Mouse (Mus musculus) limb, embryonic 10.5 days (tissue): ENCODE measurements around the gene Abat. TPM values are rescaled to one million over a fixed set of nuclear protein-coding genes. Genes with fewer than 3 reads are reported as not detected.
A peak's percentile ranks its signal among the peaks of the same experiment; 100 is the strongest.

ENCODE experiments used
- DNase-seq: peaks from one replicate; pipeline ENCODE4 v3.0.0-alpha.2; 2017; ENCODE audit warnings: low spot score
- H3K27ac ChIP-seq: fragments of 300-500 bp; sonication (generic); 2 replicates; pipeline ENCODE4 v1.5.1; 2016; ENCODE audit warnings: mild to moderate bottlenecking
- H3K27me3 ChIP-seq: fragments of 300-500 bp; sonication (generic); 2 replicates; pipeline ENCODE4 v1.6.1; 2016; ENCODE audit warnings: low read depth, mild to moderate bottlenecking; ENCODE audit not compliant: poor library complexity, severe bottlenecking
- H3K36me3 ChIP-seq: fragments of 300-500 bp; sonication (generic); 2 replicates; pipeline ENCODE4 v1.6.1; 2016; ENCODE audit warnings: mild to moderate bottlenecking, moderate library complexity
- H3K4me1 ChIP-seq: fragments of 300-500 bp; sonication (generic); 2 replicates; pipeline ENCODE4 v1.6.1; 2016
- H3K4me3 ChIP-seq: fragments of 300-500 bp; sonication (generic); 2 replicates; pipeline ENCODE4 v1.5.1; 2016; ENCODE audit warnings: mild to moderate bottlenecking, moderate library complexity
- H3K9me3 ChIP-seq: fragments of 300-500 bp; sonication (generic); replicated peaks from 2 replicates; pipeline ENCODE4 v1.6.1; 2016; ENCODE audit warnings: mild to moderate bottlenecking
- WGBS: fragments of 180-500 bp; shearing (Covaris S2); methylation state at CpG from one replicate; pipeline ENCODE4 v1.1.7; 2016; 5-methylcytosine and 5-hydroxymethylcytosine counted together
- polyA plus RNA-seq: library from polyadenylated mRNA; unstranded; fragments of >200 nt; fragmentation: Nextera tagmentation; extraction: Ambion mirVana; gene quantifications from 2 replicates; pipeline ENCODE4 v1.2.1, GENCODE M21; 2016

Gene Abat
- polyA plus RNA-seq, result 14.9 and 22.7 TPM in 2 replicates

DNA sequence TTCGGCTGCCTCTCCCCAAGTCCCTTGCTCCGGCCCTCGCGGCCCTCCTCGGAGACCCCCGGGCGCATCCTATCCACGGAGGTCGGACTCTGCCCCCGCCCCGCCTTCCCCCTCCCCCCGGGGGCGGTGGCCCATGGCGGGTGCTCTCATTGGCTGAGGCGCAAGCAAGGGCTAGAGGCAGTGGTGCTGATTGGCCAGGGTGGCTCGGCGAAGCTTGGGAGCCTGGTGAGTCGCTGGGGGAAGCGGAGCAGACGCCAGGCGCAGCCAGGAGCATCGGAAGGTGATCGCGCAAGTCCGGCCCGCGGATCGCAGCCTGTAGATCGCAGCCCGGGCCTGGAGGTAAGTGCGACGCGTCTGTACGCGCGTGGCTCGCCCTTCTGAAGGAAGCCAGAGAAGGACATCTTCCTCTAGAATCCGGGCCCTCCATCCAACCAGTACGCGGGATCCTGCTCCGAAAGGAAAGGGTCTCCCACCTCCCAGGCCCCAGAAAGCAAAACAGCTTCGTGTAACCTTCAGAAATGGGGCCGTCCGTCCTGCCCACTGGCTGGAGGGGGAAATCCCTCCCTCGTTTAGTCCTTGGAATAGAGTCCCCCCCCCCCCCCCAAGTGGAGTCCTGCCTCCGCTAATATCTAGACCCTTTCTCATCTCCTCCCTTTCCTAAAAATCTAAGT, at the start of gene Abat:
Gene Abat, plus strand, starts transcription at position 194 of the 671 bp plus-strand sequence.
- peak; percentile 95 for DNase-seq
- Histone ChIP-seq H3K27me3 (peaks cover 24% of the 10 kb centered on the region), H3K9me3 (no peaks in the 10 kb centered on the region), H3K4me3 (peak within 1 kb of the TSS; percentile 66), H3K36me3 (no peaks in the 10 kb centered on the region), H3K4me1 (peaks cover 16% of the 10 kb centered on the region), H3K27ac (peak within 1 kb of the TSS; percentile 78)
- WGBS, result under 1% methylated on average over 46 of the region's 46 CpGs

DNA sequence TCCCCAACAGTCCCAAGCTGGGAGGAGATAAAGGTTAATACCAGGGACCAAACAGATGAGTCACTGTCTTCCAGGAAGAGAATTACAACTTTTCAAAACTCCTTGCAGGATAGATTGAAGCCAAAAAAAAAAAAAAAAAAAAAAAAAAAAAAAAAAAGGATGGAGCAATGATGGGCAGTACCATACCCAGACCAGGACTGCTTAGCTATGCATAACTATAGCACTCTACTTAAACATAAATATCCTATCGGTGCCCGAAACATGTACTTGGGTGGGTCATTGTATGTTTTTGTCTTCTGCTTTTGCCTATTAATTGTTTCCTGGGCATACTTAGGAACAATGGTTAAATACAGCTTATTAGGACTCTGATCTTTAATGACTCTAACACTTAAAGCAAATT, 43.1 kb upstream of the Abat start:
- peaks cover 5% of the 10 kb centered on the region; the same call in 1 of the 2 replicates for H3K27me3 ChIP-seq
- peaks cover 3% of the 10 kb centered on the region for H3K36me3 ChIP-seq
- peaks cover 11% of the 10 kb centered on the region; the same call in 1 of the 2 replicates for H3K4me1 ChIP-seq
- no peak overlapping the region for H3K27ac ChIP-seq
- H3K4me3 ChIP-seq, result peak overlapping the region; percentile 82
- WGBS, result 81% methylated on average over 2 of the region's 2 CpGs
- DNase-seq, result no peak
- H3K9me3 ChIP-seq, result no peaks in the 10 kb centered on the region

DNA sequence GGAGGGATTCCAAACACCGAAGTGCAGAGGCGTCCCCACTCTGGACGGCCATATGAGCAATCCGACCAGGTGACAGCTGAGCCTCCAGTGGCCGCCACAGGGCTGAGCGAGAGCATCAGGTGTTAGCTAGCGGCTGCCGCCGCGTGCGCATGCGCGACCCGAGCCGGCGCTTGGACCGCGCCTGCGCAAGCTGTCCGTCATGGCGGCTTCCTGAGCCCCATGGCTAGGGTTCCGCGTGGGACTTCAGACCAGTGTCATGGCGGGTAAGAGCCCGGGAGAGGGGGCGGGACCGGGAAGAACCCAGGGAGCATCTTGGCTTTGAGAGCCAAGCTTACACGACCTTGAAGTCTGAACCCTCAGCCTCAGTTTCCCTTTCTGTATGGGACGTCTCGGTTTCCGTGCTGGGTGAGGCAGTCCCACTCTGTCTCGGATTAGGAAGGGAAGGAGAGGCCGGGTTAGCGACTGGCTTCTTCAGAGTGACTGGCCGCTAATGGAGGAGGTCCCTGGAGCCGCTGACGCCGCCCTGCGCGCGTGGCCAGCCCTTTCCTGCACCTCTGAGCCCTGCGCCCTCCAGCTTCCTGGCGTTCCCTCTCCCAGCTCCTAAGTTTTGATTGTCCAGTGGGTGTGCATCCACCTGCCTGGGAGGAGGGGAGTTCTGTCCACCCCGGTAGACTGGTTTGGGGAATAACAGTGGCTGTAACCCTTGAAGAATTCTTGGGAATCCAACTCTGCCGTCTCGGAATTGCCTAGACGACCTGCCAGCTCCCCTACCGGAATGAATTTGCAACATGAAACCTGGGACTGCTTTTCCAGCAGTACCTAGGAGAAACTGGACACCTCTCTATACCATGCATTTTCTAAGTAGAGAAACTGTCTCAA, 42.4 kb upstream of the Abat start, which contains the start of gene Mettl22:
Gene Mettl22, plus strand, starts transcription at position 186 of the 879 bp plus-strand sequence.
- H3K9me3 ChIP-seq, result no peaks in the 10 kb centered on the region
- H3K4me3 ChIP-seq, result peak within 1 kb of the TSS; percentile 82
- peaks cover 3% of the 10 kb centered on the region for H3K36me3 ChIP-seq
- peak; percentile 93 for DNase-seq
- WGBS, result under 1% methylated on average over 48 of the region's 48 CpGs
- H3K27ac ChIP-seq, result peak within 1 kb of the TSS; percentile 95
- H3K4me1 ChIP-seq, result peaks cover 11% of the 10 kb centered on the region; the same call in 1 of the 2 replicates
- H3K27me3 ChIP-seq, result peaks cover 5% of the 10 kb centered on the region; the same call in 1 of the 2 replicates

DNA sequence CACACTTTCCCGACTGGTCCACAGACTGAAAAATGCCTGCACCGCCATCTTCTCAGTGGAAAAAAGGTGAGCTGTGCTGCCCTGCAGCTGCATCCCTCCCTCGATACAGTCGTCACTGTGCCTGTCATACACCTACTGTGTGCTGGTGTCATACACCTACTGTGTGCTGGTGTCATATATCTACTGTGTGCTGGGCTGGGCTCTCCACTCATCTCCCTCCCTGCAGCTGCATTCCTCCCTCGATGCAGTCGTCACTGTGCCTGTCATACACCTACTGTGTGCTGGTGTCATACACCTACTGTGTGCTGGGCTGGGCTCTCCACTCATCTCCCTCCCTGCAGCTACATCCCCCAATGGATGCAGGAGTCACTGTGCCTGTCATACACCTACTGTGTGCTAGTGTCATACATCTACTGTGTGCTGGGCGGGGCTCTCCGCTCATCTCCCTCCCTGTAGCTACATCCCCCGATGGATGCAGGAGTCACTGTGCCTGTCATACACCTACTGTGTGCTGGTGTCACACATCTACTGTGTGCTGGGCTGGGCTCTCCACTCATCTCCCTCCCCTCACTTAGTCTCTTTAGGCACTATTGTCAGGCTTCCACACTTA, 25.7 kb upstream of the Abat start:
- Histone ChIP-seq H3K4me1 (peaks cover 8% of the 10 kb centered on the region), H3K27me3 (no peaks in the 10 kb centered on the region), H3K36me3 (peaks cover 68% of the 10 kb centered on the region), H3K27ac (no peak overlapping the region), H3K4me3 (no peak overlapping the region), H3K9me3 (no peaks in the 10 kb centered on the region)
- 93% methylated on average over 9 of the region's 9 CpGs for WGBS
- no peak for DNase-seq

DNA sequence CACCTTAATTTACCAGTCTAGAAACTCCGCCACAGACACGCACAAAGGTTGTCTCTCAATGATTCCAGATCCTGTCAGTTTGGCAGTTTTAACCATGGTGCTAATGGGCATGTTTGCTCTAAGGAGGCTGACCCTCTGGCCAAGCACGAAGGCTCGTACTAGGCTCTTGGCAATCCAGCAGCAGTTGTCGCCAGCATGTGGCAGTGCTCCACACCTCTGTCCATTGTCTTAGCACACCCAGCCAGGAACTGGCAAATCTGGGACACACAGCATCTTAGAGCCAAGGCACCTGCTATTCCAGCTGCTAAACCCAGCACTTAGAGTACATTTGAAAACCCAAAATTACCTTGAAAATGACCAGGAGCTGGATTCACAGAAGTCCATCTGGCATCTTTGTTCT, 23.9 kb upstream of the Abat start:
- no peaks in the 10 kb centered on the region for H3K27me3 ChIP-seq
- peaks cover 8% of the 10 kb centered on the region for H3K4me1 ChIP-seq
- H3K36me3 ChIP-seq, result peaks cover 56% of the 10 kb centered on the region
- 69% methylated on average over 5 of the region's 5 CpGs for WGBS
- no peak overlapping the region for H3K4me3 ChIP-seq
- H3K9me3 ChIP-seq, result no peaks in the 10 kb centered on the region
- no peak overlapping the region for H3K27ac ChIP-seq
- no peak for DNase-seq

DNA sequence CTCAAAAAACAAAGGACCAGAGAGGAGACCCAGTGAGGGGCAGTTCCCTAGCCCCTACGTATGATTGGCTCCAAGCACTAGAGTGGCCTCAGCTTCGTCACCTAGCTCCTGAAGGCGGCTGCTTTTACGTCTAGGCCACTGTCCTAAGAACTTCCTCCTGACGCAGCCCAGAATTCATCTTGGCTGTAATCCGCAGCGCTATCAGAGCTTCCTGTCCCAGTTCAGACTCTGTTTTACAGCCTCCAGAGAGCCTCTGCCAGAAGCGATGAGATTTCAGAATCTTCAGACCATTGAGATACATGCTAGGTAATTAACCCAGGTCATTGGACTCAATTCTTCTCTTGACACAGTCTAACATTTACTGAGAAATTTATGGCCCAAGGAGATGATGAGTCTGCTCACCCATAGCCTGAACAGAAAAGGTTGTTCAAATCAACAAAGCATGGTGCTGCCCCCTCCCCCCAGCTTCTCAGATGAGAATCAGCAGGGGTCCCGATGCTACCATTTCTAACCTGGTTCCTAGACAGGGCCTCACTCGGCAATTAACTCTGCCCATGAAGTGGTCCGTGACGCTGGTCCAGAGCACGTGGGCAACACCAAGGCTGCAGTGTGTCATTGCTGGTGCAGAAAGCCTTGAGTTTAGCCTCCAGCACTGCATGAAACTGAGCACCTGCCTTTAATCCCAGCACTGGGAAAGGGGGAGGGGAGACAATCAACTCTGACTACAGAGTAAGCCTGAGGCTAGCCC, 21.3 kb upstream of the Abat start:
- H3K4me1 ChIP-seq, result peaks cover 8% of the 10 kb centered on the region
- no peaks in the 10 kb centered on the region for H3K9me3 ChIP-seq
- no peak overlapping the region for H3K27ac ChIP-seq
- no peaks in the 10 kb centered on the region for H3K27me3 ChIP-seq
- WGBS, result 41% methylated on average over 13 of the region's 13 CpGs
- H3K36me3 ChIP-seq, result peaks cover 34% of the 10 kb centered on the region
- no peak for DNase-seq
- H3K4me3 ChIP-seq, result no peak overlapping the region

DNA sequence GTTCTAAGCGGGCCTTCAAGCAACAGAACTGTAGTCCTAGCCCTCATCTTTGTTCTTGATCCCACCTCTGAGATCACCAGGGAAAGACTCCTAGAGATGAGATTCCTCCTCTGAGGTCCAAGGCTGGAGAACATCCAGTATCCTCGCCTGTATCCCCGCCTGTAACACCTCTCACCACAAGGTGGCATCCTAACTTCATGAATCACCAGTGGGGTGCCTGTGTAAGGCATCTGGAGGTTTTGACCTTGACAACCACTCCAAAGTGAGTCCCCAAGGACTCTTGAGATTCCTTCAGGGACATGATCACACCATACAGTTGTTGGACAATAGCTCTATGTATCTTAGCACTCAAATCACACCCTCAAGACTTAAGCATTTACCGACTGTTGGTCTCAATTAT, 19.0 kb upstream of the Abat start:
- Histone ChIP-seq H3K9me3 (no peaks in the 10 kb centered on the region), H3K27me3 (no peaks in the 10 kb centered on the region), H3K4me3 (no peak overlapping the region), H3K36me3 (peaks cover 14% of the 10 kb centered on the region; the same call in 1 of the 2 replicates), H3K27ac (no peak overlapping the region), H3K4me1 (peaks cover 8% of the 10 kb centered on the region)
- peak; percentile 74 for DNase-seq
- WGBS, result 25% methylated on average over 4 of the region's 4 CpGs

DNA sequence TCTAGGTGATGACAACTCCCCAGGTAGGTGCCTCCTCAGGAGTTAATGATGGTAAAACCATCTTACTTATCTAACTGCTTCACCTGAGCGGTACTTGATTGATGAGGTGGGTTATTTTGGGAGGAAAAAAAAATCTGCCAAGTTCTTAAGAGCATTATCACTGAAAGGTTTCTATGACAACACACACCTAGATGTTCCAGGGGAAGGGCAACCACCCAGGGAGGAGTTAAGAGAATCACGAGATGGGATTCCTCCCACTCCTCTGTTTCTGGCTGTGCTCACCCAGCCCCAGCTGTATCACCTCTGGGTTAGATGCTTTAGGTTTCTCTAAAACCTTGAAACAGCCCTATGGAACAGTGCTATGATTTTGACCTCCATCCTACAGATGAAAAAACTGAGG, 16.3 kb upstream of the Abat start:
- no peaks in the 10 kb centered on the region for H3K9me3 ChIP-seq
- H3K27ac ChIP-seq, result no peak overlapping the region
- DNase-seq, result no peak
- peaks cover 4% of the 10 kb centered on the region for H3K4me1 ChIP-seq
- no peaks in the 10 kb centered on the region for H3K27me3 ChIP-seq
- no peaks in the 10 kb centered on the region for H3K36me3 ChIP-seq
- 65% methylated on average over 2 of the region's 2 CpGs for WGBS
- H3K4me3 ChIP-seq, result no peak overlapping the region

DNA sequence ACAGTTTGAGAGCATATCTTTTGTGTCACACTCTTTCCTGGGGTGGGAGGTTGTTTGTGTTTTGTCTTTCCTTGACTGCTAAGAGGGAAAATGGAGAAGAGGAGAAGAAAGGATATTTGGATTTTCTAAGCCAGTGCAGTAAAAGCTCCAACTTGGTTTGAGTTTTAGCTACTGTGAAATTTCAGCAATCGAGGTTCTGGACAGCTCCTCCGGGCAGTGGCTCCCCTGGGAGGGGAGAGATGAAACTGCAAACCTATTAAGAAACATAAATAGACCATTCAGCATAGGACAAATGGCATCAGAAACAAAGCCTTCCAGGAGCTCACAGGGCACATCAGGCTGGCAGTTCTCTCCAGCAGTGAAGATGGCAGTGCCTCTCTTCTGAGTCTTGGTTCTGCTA, 9.0 kb upstream of the Abat start:
- Histone ChIP-seq H3K9me3 (no peaks in the 10 kb centered on the region), H3K4me3 (no peak overlapping the region), H3K36me3 (no peaks in the 10 kb centered on the region), H3K27me3 (no peaks in the 10 kb centered on the region), H3K27ac (no peak overlapping the region), H3K4me1 (no peaks in the 10 kb centered on the region)
- no peak for DNase-seq
- 57% methylated on average over 2 of the region's 2 CpGs for WGBS

DNA sequence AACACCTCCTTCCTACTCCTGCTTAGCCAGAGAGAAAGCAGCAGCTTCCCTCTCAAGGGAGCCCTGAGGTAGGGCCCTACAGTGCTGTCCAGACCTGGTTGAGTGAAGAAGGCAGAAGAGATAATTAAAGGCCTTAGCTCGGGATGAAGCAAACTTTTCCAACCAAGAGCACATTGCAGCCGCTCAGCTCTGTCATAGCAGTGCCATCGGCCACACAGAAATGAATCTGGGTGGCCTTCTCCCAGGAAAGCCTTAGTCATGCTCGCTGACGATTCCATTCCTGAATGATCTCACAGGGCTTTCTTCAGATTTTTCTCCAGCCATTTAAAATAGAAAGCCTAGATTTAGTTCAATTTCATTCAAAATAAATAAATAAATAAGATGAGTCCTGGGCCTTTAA, 3.3 kb upstream of the Abat start:
- Histone ChIP-seq H3K4me1 (peaks cover 16% of the 10 kb centered on the region), H3K4me3 (no peak overlapping the region), H3K9me3 (no peaks in the 10 kb centered on the region), H3K27me3 (peaks cover 11% of the 10 kb centered on the region), H3K27ac (no peak overlapping the region), H3K36me3 (no peaks in the 10 kb centered on the region)
- WGBS, result 71% methylated on average over 5 of the region's 5 CpGs
- no peak for DNase-seq

DNA sequence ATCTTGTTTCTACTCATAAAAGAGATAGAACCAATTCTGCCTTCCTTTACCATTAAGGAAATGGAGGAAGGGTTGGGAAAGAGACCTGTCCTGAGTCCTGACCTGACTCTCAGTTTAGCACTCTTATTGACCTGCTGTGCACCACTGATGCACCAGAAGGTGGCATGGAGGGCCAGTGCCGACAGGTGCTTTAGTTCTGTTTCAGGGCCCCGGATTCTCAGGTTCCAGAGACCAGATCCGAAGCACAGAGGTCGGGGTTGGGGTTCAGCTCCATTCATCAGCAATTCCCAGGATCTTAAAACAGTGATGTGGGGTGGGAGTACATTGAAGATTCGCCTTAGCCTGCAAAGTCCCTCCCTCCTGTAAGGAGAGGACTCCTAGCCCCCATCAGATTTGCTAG, 399 bp upstream of the Abat start:
- Histone ChIP-seq H3K4me1 (peaks cover 16% of the 10 kb centered on the region), H3K27ac (peak overlapping the region; percentile 78), H3K36me3 (no peaks in the 10 kb centered on the region), H3K27me3 (peaks cover 24% of the 10 kb centered on the region), H3K4me3 (peak overlapping the region; percentile 66), H3K9me3 (no peaks in the 10 kb centered on the region)
- WGBS, result 4% methylated on average over 5 of the region's 5 CpGs
- no peak for DNase-seq

DNA sequence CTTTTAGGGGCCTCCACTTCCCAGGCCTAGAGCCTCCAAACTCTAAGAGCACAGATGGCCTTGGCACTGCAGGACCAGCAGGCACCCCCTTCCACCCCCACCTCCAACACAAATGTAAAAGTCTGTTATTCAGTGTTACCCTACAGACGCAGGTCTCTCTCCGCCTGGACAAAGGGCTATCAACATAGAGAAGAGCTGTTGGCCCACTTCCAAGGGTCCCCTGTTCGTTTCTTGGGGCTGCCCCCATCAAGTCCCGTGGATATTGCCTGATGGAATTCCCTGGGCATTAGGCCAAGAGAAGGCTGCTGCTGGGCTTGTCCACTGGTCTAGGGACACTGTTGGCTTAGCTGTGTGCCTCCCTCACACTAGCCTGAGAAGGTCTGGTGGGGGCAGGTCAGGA, 951 bp downstream of the Abat start:
- H3K27ac ChIP-seq, result peak overlapping the region; percentile 7; the same call in 1 of the 2 replicates

More for the DNA sequence above, 951 bp downstream of the Abat start:
- 73% methylated on average over 4 of the region's 4 CpGs for WGBS
- Histone ChIP-seq H3K4me1 (peaks cover 16% of the 10 kb centered on the region), H3K27me3 (peaks cover 24% of the 10 kb centered on the region), H3K4me3 (peak overlapping the region; percentile 66), H3K9me3 (no peaks in the 10 kb centered on the region), H3K36me3 (no peaks in the 10 kb centered on the region)
- DNase-seq, result no peak
